Mouse (Mus musculus): ENCODE data around the gene Gmnn. TPM values are rescaled to one million over a fixed set of nuclear protein-coding genes. Genes with fewer than 3 reads are reported as not detected.
"Not testable (repeated sequence)": the region's sequence is repeated elsewhere in the genome, so short reads cannot be mapped to it uniquely, and the experiment has no call there.

Gene Gmnn
- total RNA-seq, 1 experiment from 2014 or later: 35.1 TPM

GRCm38 (mm10) chr13:24771482-24771881 lies 9.8 kb upstream of the Gmnn start:
- not testable (repeated sequence) for ATAC-seq (replicated peaks; ENCODE audit: insufficient number of reproducible peaks, low FRiP score, low TSS enrichment, poor library complexity, severe bottlenecking)

- ATAC-seq (replicated peaks; ENCODE audit: insufficient number of reproducible peaks, low FRiP score, low TSS enrichment, poor library complexity, severe bottlenecking): not testable (repeated sequence)
These were observed 6.1 kb upstream of the Gmnn start for GRCm38 (mm10) chr13:24767809-24768208.

GRCm38 (mm10) chr13:24762254-24762653 lies 531 bp upstream of the Gmnn start:
- ATAC-seq (replicated peaks; ENCODE audit: insufficient number of reproducible peaks, low FRiP score, low TSS enrichment, poor library complexity, severe bottlenecking): no peak

- no peak for ATAC-seq (replicated peaks; ENCODE audit: insufficient number of reproducible peaks, low FRiP score, low TSS enrichment, poor library complexity, severe bottlenecking)
These were observed 680 bp downstream of the Gmnn start for GRCm38 (mm10) chr13:24761083-24761402.

- ATAC-seq (replicated peaks; ENCODE audit: insufficient number of reproducible peaks, low FRiP score, low TSS enrichment, poor library complexity, severe bottlenecking): no peak
These were observed 1.3 kb downstream of the Gmnn start for GRCm38 (mm10) chr13:24760351-24760870.

GRCm38 (mm10) chr13:24759451-24759850 lies 2.3 kb downstream of the Gmnn start:
- no peak for ATAC-seq (replicated peaks; ENCODE audit: insufficient number of reproducible peaks, low FRiP score, low TSS enrichment, poor library complexity, severe bottlenecking)

- no peak for ATAC-seq (replicated peaks; ENCODE audit: insufficient number of reproducible peaks, low FRiP score, low TSS enrichment, poor library complexity, severe bottlenecking)
These were observed 3.7 kb downstream of the Gmnn start for GRCm38 (mm10) chr13:24757820-24758564.

GRCm38 (mm10) chr13:24756756-24757155 lies 5.0 kb downstream of the Gmnn start:
- ATAC-seq (replicated peaks; ENCODE audit: insufficient number of reproducible peaks, low FRiP score, low TSS enrichment, poor library complexity, severe bottlenecking): no peak

GRCm38 (mm10) chr13:24751396-24751795 lies 10.3 kb downstream of the Gmnn start:
- ATAC-seq (replicated peaks; ENCODE audit: insufficient number of reproducible peaks, low FRiP score, low TSS enrichment, poor library complexity, severe bottlenecking): no peak

- ATAC-seq (replicated peaks; ENCODE audit: insufficient number of reproducible peaks, low FRiP score, low TSS enrichment, poor library complexity, severe bottlenecking): no peak
These were observed 10.9 kb downstream of the Gmnn start for GRCm38 (mm10) chr13:24750807-24751206.

- no peak for ATAC-seq (replicated peaks; ENCODE audit: insufficient number of reproducible peaks, low FRiP score, low TSS enrichment, poor library complexity, severe bottlenecking)
These were observed 13.9 kb downstream of the Gmnn start for GRCm38 (mm10) chr13:24747823-24748222.

GRCm38 (mm10) chr13:24741028-24741427 lies 20.7 kb downstream of the Gmnn start, which contains the start of gene Armh2:
Gene Armh2 (plus strand): TSS chr13:24741232.
- no peak for ATAC-seq (replicated peaks; ENCODE audit: insufficient number of reproducible peaks, low FRiP score, low TSS enrichment, poor library complexity, severe bottlenecking)

GRCm38 (mm10) chr13:24735608-24736131 lies 26.1 kb downstream of the Gmnn start:
- no peak for ATAC-seq (replicated peaks; ENCODE audit: insufficient number of reproducible peaks, low FRiP score, low TSS enrichment, poor library complexity, severe bottlenecking)

GRCm38 (mm10) chr13:24734502-24734901 lies 27.2 kb downstream of the Gmnn start:
- no peak for ATAC-seq (replicated peaks; ENCODE audit: insufficient number of reproducible peaks, low FRiP score, low TSS enrichment, poor library complexity, severe bottlenecking)

GRCm38 (mm10) chr13:24729128-24729527 lies 32.6 kb downstream of the Gmnn start:
- no peak for ATAC-seq (replicated peaks; ENCODE audit: insufficient number of reproducible peaks, low FRiP score, low TSS enrichment, poor library complexity, severe bottlenecking)

GRCm38 (mm10) chr13:24724395-24724759 lies 37.3 kb downstream of the Gmnn start:
- no peak for ATAC-seq (replicated peaks; ENCODE audit: insufficient number of reproducible peaks, low FRiP score, low TSS enrichment, poor library complexity, severe bottlenecking)

- no peak for ATAC-seq (replicated peaks; ENCODE audit: insufficient number of reproducible peaks, low FRiP score, low TSS enrichment, poor library complexity, severe bottlenecking)
These were observed 37.9 kb downstream of the Gmnn start for GRCm38 (mm10) chr13:24723699-24724394.

GRCm38 (mm10) chr13:24721502-24721901 lies 40.2 kb downstream of the Gmnn start:
- peak; percentile 73 for ATAC-seq (replicated peaks; ENCODE audit: insufficient number of reproducible peaks, low FRiP score, low TSS enrichment, poor library complexity, severe bottlenecking)

- ATAC-seq (replicated peaks; ENCODE audit: insufficient number of reproducible peaks, low FRiP score, low TSS enrichment, poor library complexity, severe bottlenecking): no peak
These were observed 44.0 kb downstream of the Gmnn start for GRCm38 (mm10) chr13:24717677-24718076.

GRCm38 (mm10) chr13:24716441-24716840 lies 45.3 kb downstream of the Gmnn start:
- no peak for ATAC-seq (replicated peaks; ENCODE audit: insufficient number of reproducible peaks, low FRiP score, low TSS enrichment, poor library complexity, severe bottlenecking)
